Mouse (Mus musculus): ENCODE measurements at regions not wholly inside any gene's neighbourhood (a gene's known extent, or its start where the extent isn't known, plus 50 kb on each side); places are given as distances from the start of the nearest gene placed in this dataset.

- H3K9ac ChIP-seq = no peak overlapping the region
- no peak overlapping the region for H3K27ac ChIP-seq (replicated peaks)
- 0 out of 2 replicates have a peak, but pooled peaks cover 8% of the 10 kb centered on the region for H3K27me3 ChIP-seq
- no peak overlapping the region for H3K4me3 ChIP-seq (replicated peaks)
- H3K36me3 ChIP-seq (replicated peaks) = no peaks in the 10 kb centered on the region
- WGBS (ENCODE audit: insufficient replicate concordance) = 68% methylated on average over 22 of the region's 22 CpGs
- H3K4me2 ChIP-seq = no peak overlapping the region
- no peaks in the 10 kb centered on the region for H3K4me1 ChIP-seq (replicated peaks)
- no peaks in the 10 kb centered on the region for H3K9me3 ChIP-seq (replicated peaks)
- ATAC-seq (ENCODE audit: insufficient read depth) = no peak
These were observed 82.7 kb downstream of the Uncx start for GRCm38 (mm10) chr5:139625871-139626460.

GRCm38 (mm10) chr5:139627552-139627951 is 84.3 kb downstream of the Uncx start:
- Histone ChIP-seq H3K9ac (no peak overlapping the region), H3K27me3 (0 out of 2 replicates have a peak, but pooled peaks cover 8% of the 10 kb centered on the region), H3K4me1 (replicated peaks) (no peaks in the 10 kb centered on the region), H3K27ac (replicated peaks) (no peak overlapping the region), H3K4me2 (no peak overlapping the region), H3K9me3 (replicated peaks) (no peaks in the 10 kb centered on the region), H3K36me3 (replicated peaks) (no peaks in the 10 kb centered on the region), H3K4me3 (replicated peaks) (no peak overlapping the region)
- 48% methylated on average over 1 of the region's 1 CpGs for WGBS (ENCODE audit: insufficient replicate concordance)
- no peak for ATAC-seq (ENCODE audit: insufficient read depth)

- no peak overlapping the region for H3K27ac ChIP-seq (replicated peaks)
- H3K9me3 ChIP-seq (replicated peaks) = no peaks in the 10 kb centered on the region
- no peaks in the 10 kb centered on the region; the same call in 1 of the 2 replicates for H3K27me3 ChIP-seq
- H3K36me3 ChIP-seq (replicated peaks) = no peaks in the 10 kb centered on the region
- H3K4me2 ChIP-seq = no peak overlapping the region
- H3K4me3 ChIP-seq (replicated peaks) = no peak overlapping the region
- no peak for ATAC-seq (ENCODE audit: insufficient read depth)
- H3K4me1 ChIP-seq (replicated peaks) = no peaks in the 10 kb centered on the region
- no peak overlapping the region for H3K9ac ChIP-seq
- WGBS (ENCODE audit: insufficient replicate concordance) = 64% methylated on average over 2 of the region's 2 CpGs
These were observed 93.7 kb downstream of the Uncx start for GRCm38 (mm10) chr5:139637028-139637427.

GRCm38 (mm10) chr5:139640652-139641612 is 95.2 kb downstream of the Micall2 start:
- ATAC-seq (ENCODE audit: insufficient read depth) = no peak
- no peaks in the 10 kb centered on the region; the same call in 1 of the 2 replicates for H3K27me3 ChIP-seq
- no peak overlapping the region for H3K4me2 ChIP-seq
- WGBS (ENCODE audit: insufficient replicate concordance) = 51% methylated on average over 16 of the region's 16 CpGs
- H3K4me1 ChIP-seq (replicated peaks) = no peaks in the 10 kb centered on the region
- no peaks in the 10 kb centered on the region for H3K36me3 ChIP-seq (replicated peaks)
- no peak overlapping the region for H3K9ac ChIP-seq
- H3K27ac ChIP-seq (replicated peaks) = no peak overlapping the region
- H3K9me3 ChIP-seq (replicated peaks) = no peaks in the 10 kb centered on the region
- H3K4me3 ChIP-seq (replicated peaks) = no peak overlapping the region

- H3K27ac ChIP-seq (replicated peaks) = no peak overlapping the region
These were observed 91.3 kb downstream of the Micall2 start for GRCm38 (mm10) chr5:139644816-139645215.

GRCm38 (mm10) chr5:139651041-139651440 is 85.1 kb downstream of the Micall2 start:
- Histone ChIP-seq H3K27me3 (peaks cover 7% of the 10 kb centered on the region; the same call in 1 of the 2 replicates), H3K9ac (no peak overlapping the region), H3K4me3 (replicated peaks) (no peak overlapping the region), H3K36me3 (replicated peaks) (no peaks in the 10 kb centered on the region), H3K27ac (replicated peaks) (no peak overlapping the region), H3K4me1 (replicated peaks) (no peaks in the 10 kb centered on the region), H3K4me2 (no peak overlapping the region), H3K9me3 (replicated peaks) (no peaks in the 10 kb centered on the region)
- WGBS (ENCODE audit: insufficient replicate concordance) = 43% methylated on average over 4 of the region's 4 CpGs
- ATAC-seq (ENCODE audit: insufficient read depth) = no peak

More at GRCm38 (mm10) chr5:139644816-139645215, 91.3 kb downstream of the Micall2 start:
- Histone ChIP-seq H3K36me3 (replicated peaks) (no peaks in the 10 kb centered on the region), H3K9ac (no peak overlapping the region), H3K4me1 (replicated peaks) (no peaks in the 10 kb centered on the region), H3K4me3 (replicated peaks) (no peak overlapping the region), H3K27me3 (no peaks in the 10 kb centered on the region), H3K9me3 (replicated peaks) (no peaks in the 10 kb centered on the region), H3K4me2 (no peak overlapping the region)
- WGBS (ENCODE audit: insufficient replicate concordance) = 63% methylated on average over 6 of the region's 6 CpGs
- no peak for ATAC-seq (ENCODE audit: insufficient read depth)

Data from liver, embryonic 15.5 days (tissue).